Mouse (Mus musculus) MEL (cell line): ENCODE measurements at regions not wholly inside any gene's neighbourhood (a gene's known extent, or its start where the extent isn't known, plus 50 kb on each side); places are given as distances from the start of the nearest gene placed in this dataset.

Source experiments
- DNase-seq: peaks from one replicate; pipeline ENCODE4 v3.0.0; 2011; ENCODE audit warnings: low read depth, low spot score
- H3K27ac ChIP-seq: 2 replicates; pipeline ENCODE4 v1.5.1; 2012; ENCODE audit warnings: low read depth, mild to moderate bottlenecking, control low read depth, low read length, moderate library complexity; ENCODE audit not compliant: control insufficient read depth
- H3K27me3 ChIP-seq, 2 experiments: fragments of 150-350 bp in 1 of 2; sonication (generic) in 1 of 2; 2 replicates each; pipeline ENCODE4 v1.6.1; 2012; ENCODE audit warnings: low read length in 2 of 2, mild to moderate bottlenecking in 2 of 2, improper control_type of control experiment in 1 of 2, moderate library complexity in 1 of 2; ENCODE audit not compliant: insufficient read depth in 2 of 2, control insufficient read depth in 1 of 2
- H3K36me3 ChIP-seq, 2 experiments: 2 replicates each; pipeline ENCODE4 v1.6.1; 2012 to 2014; ENCODE audit warnings: low read length in 2 of 2, improper control_type of control experiment in 1 of 2, inconsistent platforms in 1 of 2, mild to moderate bottlenecking in 1 of 2; ENCODE audit not compliant: insufficient read depth in 2 of 2, control insufficient read depth in 1 of 2
- H3K4me1 ChIP-seq, 2 experiments: fragments of 150-350 bp in 1 of 2; sonication (generic) in 1 of 2; 2 replicates each; pipeline ENCODE4 v1.6.1; 2012; ENCODE audit warnings: low read length in 2 of 2, improper control_type of control experiment in 1 of 2, mild to moderate bottlenecking in 1 of 2; ENCODE audit not compliant: insufficient read depth in 2 of 2, control insufficient read depth in 1 of 2
- H3K4me3 ChIP-seq, 2 experiments: fragments of 150-350 bp in 1 of 2; sonication (generic) in 1 of 2; 2 replicates each; pipeline ENCODE4 v1.5.1; 2012; ENCODE audit warnings: low read depth in 2 of 2, low read length in 2 of 2, mild to moderate bottlenecking in 2 of 2, moderate library complexity in 2 of 2, control low read depth in 1 of 2, improper control_type of control experiment in 1 of 2; ENCODE audit not compliant: control insufficient read depth in 1 of 2, insufficient read depth in 1 of 2
- H3K79me2 ChIP-seq: 2 replicates; pipeline ENCODE4 v1.6.1; 2012; ENCODE audit warnings: mild to moderate bottlenecking, low read length, moderate library complexity; ENCODE audit not compliant: control insufficient read depth, poor library complexity, insufficient read depth
- H3K9ac ChIP-seq: 2 replicates; pipeline ENCODE4 v1.6.1; 2012; ENCODE audit warnings: low read depth, mild to moderate bottlenecking, control low read depth, low read length, moderate library complexity; ENCODE audit not compliant: control insufficient read depth, poor library complexity, severe bottlenecking
- H3K9me3 ChIP-seq: fragments of 150-350 bp; sonication (generic); replicated peaks from 2 replicates; pipeline ENCODE4 v1.6.1; 2012; ENCODE audit warnings: mild to moderate bottlenecking, low read length, improper control_type of control experiment, moderate library complexity; ENCODE audit not compliant: insufficient read depth
- BHLHE40 ChIP-seq: IDR thresholded peaks from 2 replicates; pipeline ENCODE4 v1.6.1; 2012; ENCODE audit warnings: low read depth, mild to moderate bottlenecking, inconsistent platforms, low read length, improper control_type of control experiment, borderline replicate concordance
- CHD1 ChIP-seq: IDR thresholded peaks from 2 replicates; pipeline ENCODE4 v1.6.1; 2012; ENCODE audit warnings: low read depth, mild to moderate bottlenecking, inconsistent platforms, low read length, improper control_type of control experiment
- CTCF ChIP-seq, 3 experiments: IDR thresholded peaks in 2 of 3; conservative IDR thresholded peaks in 1 of 3; 2 replicates each; pipeline ENCODE4 v1.5.1; 2011 to 2012; ENCODE audit warnings: low read length in 3 of 3, low read depth in 2 of 3, mild to moderate bottlenecking in 2 of 3, improper control_type of control experiment in 1 of 3, inconsistent platforms in 1 of 3, mixed read lengths in 1 of 3, moderate library complexity in 1 of 3; ENCODE audit not compliant: control insufficient read depth in 1 of 3, insufficient read depth in 1 of 3, poor library complexity in 1 of 3, severe bottlenecking in 1 of 3
- E2F4 ChIP-seq: IDR thresholded peaks from 2 replicates; pipeline ENCODE4 v1.6.1; 2011; ENCODE audit warnings: low read depth, low read length, improper control_type of control experiment, borderline replicate concordance
- EP300 ChIP-seq, 2 experiments: IDR thresholded peaks; 2 replicates each; pipeline ENCODE4 v1.6.1; 2011; ENCODE audit warnings: improper control_type of control experiment in 2 of 2, low read length in 2 of 2, low read depth in 1 of 2, mild to moderate bottlenecking in 1 of 2
- ETS1 ChIP-seq: IDR thresholded peaks from 2 replicates; pipeline ENCODE4 v1.6.1; 2012; ENCODE audit warnings: low read depth, mild to moderate bottlenecking, inconsistent platforms, low read length, improper control_type of control experiment, moderate library complexity
- GABPA ChIP-seq: IDR thresholded peaks from 2 replicates; pipeline ENCODE4 v1.6.1; 2012; ENCODE audit warnings: low read depth, mild to moderate bottlenecking, inconsistent platforms, low read length, improper control_type of control experiment, moderate library complexity
- GATA1 ChIP-seq: IDR thresholded peaks from 2 replicates; pipeline ENCODE4 v1.6.1; 2011; ENCODE audit warnings: low read depth, low read length, improper control_type of control experiment
- HCFC1 ChIP-seq: IDR thresholded peaks from 2 replicates; pipeline ENCODE4 v1.6.1; 2012; ENCODE audit warnings: low read depth, mild to moderate bottlenecking, inconsistent platforms, low read length, improper control_type of control experiment, moderate library complexity
- JUND ChIP-seq: IDR thresholded peaks from 2 replicates; pipeline ENCODE4 v1.6.1; 2011; ENCODE audit warnings: low read depth, mild to moderate bottlenecking, improper control_type of control experiment, low read length
- KAT2A ChIP-seq: conservative IDR thresholded peaks from 2 replicates; pipeline ENCODE4 v1.6.1; 2012; ENCODE audit warnings: low read depth, low read length, improper control_type of control experiment, inconsistent platforms
- MAFK ChIP-seq: IDR thresholded peaks from 2 replicates; pipeline ENCODE4 v1.6.1; 2011; ENCODE audit warnings: low read depth, mild to moderate bottlenecking, low read length, improper control_type of control experiment, borderline replicate concordance
- MAX ChIP-seq: IDR thresholded peaks from 2 replicates; pipeline ENCODE4 v1.6.1; 2011; ENCODE audit warnings: low read length, improper control_type of control experiment
- MEF2A ChIP-seq: IDR thresholded peaks from 2 replicates; pipeline ENCODE4 v1.6.1; 2014; ENCODE audit warnings: low read depth, mild to moderate bottlenecking, inconsistent platforms, low read length, improper control_type of control experiment; ENCODE audit not compliant: poor library complexity, insufficient replicate concordance, severe bottlenecking; ENCODE audit errors: extremely low read depth
- MYB ChIP-seq: IDR thresholded peaks from 2 replicates; pipeline ENCODE4 v1.6.1; 2011; ENCODE audit warnings: mild to moderate bottlenecking, low read depth, low read length, improper control_type of control experiment
- NELFE ChIP-seq: IDR thresholded peaks from 2 replicates; pipeline ENCODE4 v1.6.1; 2011; ENCODE audit warnings: low read depth, low read length, improper control_type of control experiment
- POLR2AphosphoS5 ChIP-seq: IDR thresholded peaks from 2 replicates; pipeline ENCODE4 v1.6.1; 2012; ENCODE audit warnings: low read depth, borderline replicate concordance, mild to moderate bottlenecking, inconsistent platforms, low read length, moderate library complexity, mixed read lengths
- RAD21 ChIP-seq: IDR thresholded peaks from 2 replicates; pipeline ENCODE4 v1.6.1; 2011; ENCODE audit warnings: mild to moderate bottlenecking, low read depth, low read length, improper control_type of control experiment
- RCOR1 ChIP-seq: IDR thresholded peaks from 2 replicates; pipeline ENCODE4 v1.6.1; 2012; ENCODE audit warnings: low read depth, mild to moderate bottlenecking, inconsistent platforms, low read length, improper control_type of control experiment
- SIN3A ChIP-seq: IDR thresholded peaks from 2 replicates; pipeline ENCODE4 v1.6.1; 2012; ENCODE audit warnings: low read length, improper control_type of control experiment, inconsistent platforms
- SMC3 ChIP-seq: IDR thresholded peaks from 2 replicates; pipeline ENCODE4 v1.6.1; 2011; ENCODE audit warnings: low read depth, low read length, improper control_type of control experiment
- TAL1 ChIP-seq: IDR thresholded peaks from 2 replicates; pipeline ENCODE4 v1.6.1; 2012; ENCODE audit warnings: mild to moderate bottlenecking, inconsistent platforms, low read length, moderate library complexity, mixed read lengths
- TBP ChIP-seq: IDR thresholded peaks from 2 replicates; pipeline ENCODE4 v1.8.0; 2011; ENCODE audit warnings: low read depth, low read length, improper control_type of control experiment
- TCF12 ChIP-seq: IDR thresholded peaks from 2 replicates; pipeline ENCODE4 v1.6.1; 2014; ENCODE audit warnings: low read depth, mild to moderate bottlenecking, inconsistent platforms, low read length, improper control_type of control experiment, moderate library complexity
- UBTF ChIP-seq: IDR thresholded peaks from 2 replicates; pipeline ENCODE4 v1.6.1; 2012; ENCODE audit warnings: low read depth, mild to moderate bottlenecking, inconsistent platforms, low read length, improper control_type of control experiment, moderate library complexity, borderline replicate concordance; ENCODE audit not compliant: insufficient read depth
- USF1 ChIP-seq: IDR thresholded peaks from 2 replicates; pipeline ENCODE4 v1.6.1; 2014; ENCODE audit warnings: low read depth, mild to moderate bottlenecking, inconsistent platforms, low read length, improper control_type of control experiment, moderate library complexity
- USF2 ChIP-seq, 2 experiments: IDR thresholded peaks; 2 replicates each; pipeline ENCODE4 v1.6.1; 2011 to 2012; ENCODE audit warnings: improper control_type of control experiment in 2 of 2, low read length in 2 of 2, borderline replicate concordance in 1 of 2, inconsistent platforms in 1 of 2, low read depth in 1 of 2, mild to moderate bottlenecking in 1 of 2; ENCODE audit not compliant: insufficient read depth in 1 of 2
- ZC3H11A ChIP-seq: IDR thresholded peaks from 2 replicates; pipeline ENCODE4 v1.6.1; 2012; ENCODE audit warnings: low read depth, mild to moderate bottlenecking, inconsistent platforms, low read length, improper control_type of control experiment
- ZMIZ1 ChIP-seq: IDR thresholded peaks from 2 replicates; pipeline ENCODE4 v1.6.1; 2012; ENCODE audit warnings: low read depth, mild to moderate bottlenecking, inconsistent platforms, low read length, improper control_type of control experiment, moderate library complexity
- ZNF384 ChIP-seq: IDR thresholded peaks from 2 replicates; pipeline ENCODE4 v1.6.1; 2012; ENCODE audit warnings: low read depth, mild to moderate bottlenecking, inconsistent platforms, low read length, improper control_type of control experiment

- TF ChIP-seq GABPA (no peak), CTCF (IDR thresholded peaks at IDR 0.05 in 2 of 3, conservative IDR thresholded peaks at IDR 0.05 in 1 of 3; ENCODE audit: control insufficient read depth in 1 of 3, insufficient read depth in 1 of 3, low read depth in 2 of 3, low read length in 3 of 3, poor library complexity in 1 of 3, severe bottlenecking in 1 of 3) (peak in 1 of 3 experiments; percentile 53; a peak in 2 of 6 replicates), RCOR1 (no peak), UBTF (no peak), JUND (no peak), ETS1 (no peak), CHD1 (no peak), BHLHE40 (no peak), SIN3A (no peak), TAL1 (no peak), TCF12 (no peak), TBP (no peak), NELFE (no peak), EP300 (IDR thresholded peaks at IDR 0.05; ENCODE audit: low read depth in 1 of 2, low read length in 2 of 2) (no peak), E2F4 (no peak), ZC3H11A (peak; percentile 48), USF1 (no peak), USF2 (IDR thresholded peaks at IDR 0.05; ENCODE audit: borderline replicate concordance in 1 of 2, insufficient read depth in 1 of 2, low read depth in 1 of 2, low read length in 2 of 2) (no peak), MYB (no peak), SMC3 (peak; percentile 64), RAD21 (peak; percentile 43), GATA1 (no peak), MEF2A (no peak), POLR2AphosphoS5 (no peak), ZNF384 (no peak), MAX (no peak), ZMIZ1 (no peak), KAT2A (no peak), MAFK (no peak), HCFC1 (no peak)
- Histone ChIP-seq H3K9me3 (no peaks in the 10 kb centered on the region), H3K79me2 (no peaks in the 10 kb centered on the region), H3K4me1 (no peaks in the 10 kb centered on the region), H3K27ac (no peak overlapping the region), H3K4me3 (no peak overlapping the region), H3K36me3 (no peaks in the 10 kb centered on the region), H3K9ac (no peak overlapping the region), H3K27me3 (no peaks in the 10 kb centered on the region)
- DNase-seq = peak; percentile 35
These were observed 113.6 kb upstream of the Armc2 start for GRCm38 (mm10) chr10:42131798-42132197.
